Mouse (Mus musculus) cerebellum, adult 11-12 months (tissue): ENCODE results near the gene Vmn1r124.
"Not testable (repeated sequence)": the region's sequence is repeated elsewhere in the genome, so short reads cannot be mapped to it uniquely, and the experiment has no call there.

Experiments
- DNase-seq: peaks from one replicate; pipeline ENCODE4 v3.0.0; 2022

Gene Vmn1r124

DNA sequence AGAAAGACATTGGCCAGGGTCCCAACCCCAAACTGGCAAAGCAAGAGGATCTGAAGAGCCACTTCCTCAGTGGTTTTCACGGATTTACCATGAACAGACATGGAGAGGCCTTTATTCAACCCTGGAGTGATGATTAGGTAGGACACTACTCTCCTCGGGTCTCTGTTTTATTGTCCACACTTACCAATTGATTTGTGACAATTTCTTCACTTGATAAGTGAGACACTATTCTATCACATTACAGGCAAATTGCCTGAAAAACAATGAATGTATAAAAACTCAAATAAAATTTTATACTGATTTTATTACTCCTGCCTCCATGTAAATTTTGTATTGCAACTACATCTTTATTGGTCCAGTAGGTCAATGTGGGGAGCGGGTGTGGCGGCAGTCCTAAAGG is at the start of gene Vmn1r124:
TSS of gene Vmn1r124 (minus strand) at position 101 of the 400 bp plus-strand sequence.
- DNase-seq = not testable (repeated sequence)

DNA sequence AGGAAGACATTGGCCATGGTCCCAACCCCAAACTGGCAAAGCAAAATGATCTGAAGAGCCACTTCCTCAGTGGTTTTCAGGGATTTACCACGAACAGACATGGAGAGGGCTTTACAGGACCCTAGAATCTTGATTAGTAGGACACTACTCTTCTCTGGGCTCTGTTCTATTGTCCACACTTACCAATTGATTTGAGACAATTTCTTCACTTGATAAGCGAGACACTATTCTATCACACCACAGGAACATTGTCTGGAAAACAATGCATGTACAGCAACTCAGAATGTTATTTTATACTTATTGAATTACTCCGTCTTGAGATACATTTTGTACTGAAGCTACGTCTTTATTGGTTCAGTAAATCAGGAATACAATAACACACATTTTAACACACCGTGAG is 41.0 kb upstream of the Vmn1r124 start, which contains the start of gene Vmn1r126:
TSS of gene Vmn1r126 (minus strand) at position 101 of the 400 bp plus-strand sequence.
- not testable (repeated sequence) for DNase-seq

DNA sequence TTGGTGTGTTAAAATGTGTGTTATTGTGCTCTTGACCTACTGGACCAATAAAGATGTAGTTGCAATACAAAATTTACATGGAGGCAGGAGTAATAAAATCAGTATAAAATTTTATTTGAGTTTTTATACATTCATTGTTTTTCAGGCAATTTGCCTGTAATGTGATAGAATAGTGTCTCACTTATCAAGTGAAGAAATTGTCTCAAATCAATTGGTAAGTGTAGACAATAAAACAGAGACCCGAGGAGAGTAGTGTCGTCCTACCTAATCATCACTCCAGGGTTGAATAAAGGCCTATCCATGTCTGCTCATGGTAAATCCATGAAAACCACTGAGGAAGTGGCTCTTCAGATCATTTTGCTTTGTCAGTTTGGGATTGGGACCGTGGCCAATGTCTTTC is 11.5 kb upstream of the Vmn1r124 start, which contains the start of gene Vmn1r125:
TSS of gene Vmn1r125 (plus strand) at position 301 of the 400 bp plus-strand sequence.
- DNase-seq = not testable (repeated sequence)
